Mouse (Mus musculus): ENCODE measurements around the gene Macf1.

Gene Macf1

GRCm38 (mm10) chr4:123684260-123684659, at the start of gene Macf1:
TSS of gene Macf1 (minus strand) at chr4:123684360.
- no peak for DNase-seq (ENCODE audit: low spot score in 2 of 2)

GRCm38 (mm10) chr4:123733532-123733931, 49.4 kb upstream of the Macf1 start:
- no peak for DNase-seq (ENCODE audit: low spot score in 2 of 2)

- DNase-seq (ENCODE audit: low spot score in 2 of 2): no peak
Measured at GRCm38 (mm10) chr4:123732921-123733320, 48.8 kb upstream of the Macf1 start.

GRCm38 (mm10) chr4:123732163-123732910, 48.2 kb upstream of the Macf1 start:
- no peak for DNase-seq (ENCODE audit: low spot score in 2 of 2)

GRCm38 (mm10) chr4:123721761-123722160, 37.6 kb upstream of the Macf1 start:
- DNase-seq (ENCODE audit: low spot score in 2 of 2): no peak

GRCm38 (mm10) chr4:123718434-123718780, 34.2 kb upstream of the Macf1 start:
- DNase-seq (ENCODE audit: low spot score in 2 of 2): no peak

GRCm38 (mm10) chr4:123717574-123718433, 33.6 kb upstream of the Macf1 start, which contains the start of gene Ndufs5:
TSS of gene Ndufs5 (minus strand) at chr4:123718202.
- DNase-seq (ENCODE audit: low spot score in 2 of 2): peak; percentile 87 to 91

- no peak for DNase-seq (ENCODE audit: low spot score in 2 of 2)
Measured at GRCm38 (mm10) chr4:123712431-123712830, 28.3 kb upstream of the Macf1 start.

GRCm38 (mm10) chr4:123707340-123707739, 23.2 kb upstream of the Macf1 start:
- no peak for DNase-seq (ENCODE audit: low spot score in 2 of 2)

GRCm38 (mm10) chr4:123705340-123705739, 21.2 kb upstream of the Macf1 start:
- no peak for DNase-seq (ENCODE audit: low spot score in 2 of 2)

- DNase-seq (ENCODE audit: low spot score in 2 of 2): no peak
Measured at GRCm38 (mm10) chr4:123693384-123693783, 9.2 kb upstream of the Macf1 start.

- no peak for DNase-seq (ENCODE audit: low spot score in 2 of 2)
Measured at GRCm38 (mm10) chr4:123692071-123692470, 7.9 kb upstream of the Macf1 start.

GRCm38 (mm10) chr4:123690311-123690710, 6.2 kb upstream of the Macf1 start:
- DNase-seq (ENCODE audit: low spot score in 2 of 2): no peak

- DNase-seq (ENCODE audit: low spot score in 2 of 2): no peak
Measured at GRCm38 (mm10) chr4:123687025-123687781, 3.0 kb upstream of the Macf1 start.

- no peak for DNase-seq (ENCODE audit: low spot score in 2 of 2)
Measured at GRCm38 (mm10) chr4:123686368-123687024, 2.3 kb upstream of the Macf1 start.

GRCm38 (mm10) chr4:123685506-123686242, 1.5 kb upstream of the Macf1 start:
- DNase-seq (ENCODE audit: low spot score in 2 of 2): no peak

GRCm38 (mm10) chr4:123685046-123685445, 886 bp upstream of the Macf1 start:
- DNase-seq (ENCODE audit: low spot score in 2 of 2): no peak

GRCm38 (mm10) chr4:123682291-123682690, 1.9 kb downstream of the Macf1 start:
- no peak for DNase-seq (ENCODE audit: low spot score in 2 of 2)

- no peak for DNase-seq (ENCODE audit: low spot score in 2 of 2)
Measured at GRCm38 (mm10) chr4:123680962-123681361, 3.2 kb downstream of the Macf1 start.

- DNase-seq (ENCODE audit: low spot score in 2 of 2): no peak
Measured at GRCm38 (mm10) chr4:123677060-123677804, 6.9 kb downstream of the Macf1 start.
